Mouse (Mus musculus): ENCODE measurements around the gene Olfr68. TPM values are rescaled to one million over a fixed set of nuclear protein-coding genes. Genes with fewer than 3 reads are reported as not detected.
"Not testable (repeated sequence)": the region's sequence is repeated elsewhere in the genome, so short reads cannot be mapped to it uniquely, and the experiment has no call there.

Gene Olfr68
- total RNA-seq (2021): not detected
- long read RNA-seq: 0 reads

DNA sequence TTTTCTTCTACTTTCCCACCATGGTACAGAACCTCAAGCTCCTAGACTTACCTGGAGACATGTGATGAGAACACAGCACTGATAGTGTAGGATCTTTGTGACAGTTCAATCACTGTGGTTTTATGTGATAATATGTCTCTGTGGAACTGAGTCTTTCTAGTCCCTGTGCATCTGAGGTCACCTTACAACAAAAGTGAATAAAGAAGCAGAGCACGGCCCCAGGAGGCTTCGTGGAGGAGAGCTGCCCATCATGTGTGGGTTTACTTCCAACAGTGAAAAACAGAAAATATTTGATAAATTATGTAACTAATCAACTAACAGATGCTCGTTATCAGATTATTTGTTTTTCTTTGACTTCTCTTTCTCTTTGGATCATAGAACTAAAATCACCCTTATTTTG lies at the start of gene Olfr68:
Gene Olfr68, minus strand, starts transcription at position 101 of the 400 bp plus-strand sequence.
- DNase-seq (ENCODE audit: low spot score in 2 of 2): no peak

DNA sequence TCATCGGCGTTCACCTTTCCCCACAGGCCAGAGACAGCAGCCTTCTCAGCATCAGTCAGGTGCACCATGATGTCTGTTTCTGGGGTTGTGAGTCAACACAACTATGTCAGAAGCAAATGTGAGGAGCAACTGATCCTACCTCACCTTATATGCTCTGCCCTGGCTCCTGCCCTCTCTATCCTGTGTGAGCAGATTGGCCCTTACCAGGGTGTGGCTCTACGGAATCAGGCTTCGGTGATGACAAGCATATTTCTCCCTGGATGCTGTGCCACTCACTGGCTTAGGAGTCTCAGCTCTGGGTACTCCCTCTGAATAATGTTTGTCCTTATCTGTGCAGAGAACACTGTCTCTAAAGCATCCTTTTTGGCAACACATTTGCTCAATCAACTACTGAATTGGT lies 48.3 kb upstream of the Olfr68 start, which contains the start of gene Hbb-bs:
Gene Hbb-bs, minus strand, starts transcription at position 289 of the 400 bp plus-strand sequence.
- DNase-seq (ENCODE audit: low spot score in 2 of 2): no peak

DNA sequence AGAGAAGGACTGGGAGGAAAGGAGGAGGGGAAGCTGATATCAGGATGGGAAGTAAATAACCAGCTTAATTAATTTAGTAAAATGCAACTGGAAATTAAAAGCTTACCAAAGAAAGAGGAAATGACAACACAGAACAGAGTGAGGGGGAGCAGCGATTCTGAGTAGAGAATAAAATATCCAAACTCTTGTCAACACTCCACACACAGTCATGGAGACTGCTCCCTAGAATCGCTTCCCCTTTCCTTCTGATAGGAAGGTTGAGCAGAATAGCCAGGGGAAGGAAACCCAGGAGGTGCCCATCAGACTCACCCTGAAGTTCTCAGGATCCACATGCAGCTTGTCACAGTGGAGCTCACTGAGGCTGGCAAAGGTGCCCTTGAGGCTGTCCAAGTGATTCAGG lies 47.6 kb upstream of the Olfr68 start:
- not testable (repeated sequence) for DNase-seq (ENCODE audit: low spot score in 2 of 2)

DNA sequence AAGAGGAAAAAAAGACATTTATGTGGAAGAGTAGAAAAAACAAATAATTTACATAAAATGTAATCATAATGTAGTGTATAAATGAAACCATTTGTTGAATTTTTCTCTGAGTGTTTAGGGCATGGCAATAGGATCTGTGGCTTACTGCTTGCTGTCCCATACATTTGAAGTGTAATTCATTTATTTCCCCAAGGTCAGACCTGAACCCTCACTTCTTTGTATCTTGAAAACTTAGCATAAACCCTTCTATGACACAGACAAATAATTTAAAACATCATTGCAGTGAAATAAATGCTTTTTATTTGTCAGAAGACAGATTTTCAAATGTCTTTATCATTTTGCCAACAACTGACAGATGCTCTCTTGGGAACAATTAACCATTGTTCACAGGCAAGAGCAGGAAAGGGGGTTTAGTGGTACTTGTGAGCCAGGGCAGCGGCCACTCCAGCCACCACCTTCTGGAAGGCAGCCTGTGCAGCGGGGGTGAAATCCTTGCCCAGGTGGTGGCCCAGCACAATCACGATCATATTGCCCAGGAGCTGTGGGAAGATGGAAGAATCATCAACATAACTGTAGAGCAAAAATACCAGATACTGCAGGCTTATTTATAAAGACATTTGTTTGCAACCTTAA lies 46.9 kb upstream of the Olfr68 start:
- peak in 1 of 2 experiments; percentile 4 for DNase-seq (ENCODE audit: low spot score in 2 of 2)

DNA sequence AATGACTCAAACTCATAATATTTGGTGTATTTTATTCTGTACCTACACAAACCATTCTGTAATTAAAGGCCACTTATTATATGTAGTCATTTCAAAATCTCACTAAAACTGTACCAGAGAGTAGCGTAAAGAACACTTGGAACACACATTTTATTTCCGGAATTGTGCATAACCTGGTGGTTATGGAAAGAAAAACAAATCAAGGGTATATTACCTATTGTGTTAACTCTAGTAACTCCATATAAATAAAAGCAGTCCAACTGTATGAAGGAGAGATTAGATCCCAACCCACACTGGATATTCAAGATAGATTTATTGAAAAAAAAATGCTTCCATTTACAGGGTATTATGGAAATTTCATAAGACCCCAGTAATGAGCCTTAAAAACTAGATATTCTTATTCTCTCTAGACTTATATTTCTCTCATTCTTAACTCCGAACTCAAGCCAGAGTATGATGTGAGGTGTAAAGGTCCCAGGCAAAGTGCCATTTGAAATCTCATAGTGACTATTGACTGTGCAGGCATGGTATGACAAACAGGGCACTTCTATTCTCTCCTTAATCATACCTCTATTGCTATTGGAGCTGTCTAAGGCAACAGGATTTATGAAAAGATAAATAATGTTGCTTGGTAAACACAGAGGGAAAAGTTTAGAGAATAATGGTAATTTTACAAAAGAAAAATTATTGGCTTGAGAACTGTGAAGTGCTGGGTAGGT lies 46.2 kb upstream of the Olfr68 start:
- DNase-seq (ENCODE audit: low spot score in 2 of 2): no peak

DNA sequence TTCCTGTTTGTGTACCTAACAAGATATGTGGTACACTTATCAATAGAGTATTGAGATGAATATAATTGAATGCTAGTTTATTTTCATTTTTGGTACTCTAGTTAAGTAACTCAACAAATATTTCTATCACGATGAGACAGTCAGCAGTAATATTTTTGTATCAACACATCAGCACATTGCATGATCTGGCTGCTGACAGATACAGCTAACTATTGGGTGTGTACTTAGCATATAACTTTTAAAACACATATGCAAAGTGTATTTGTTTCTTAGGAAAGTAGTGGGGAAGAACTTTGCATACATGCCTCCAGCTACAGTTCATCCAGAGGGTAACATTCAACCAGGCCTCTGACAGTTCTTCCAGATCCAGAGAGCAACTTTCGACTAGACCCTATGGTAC lies 45.1 kb upstream of the Olfr68 start:
- DNase-seq (ENCODE audit: low spot score in 2 of 2): no peak

DNA sequence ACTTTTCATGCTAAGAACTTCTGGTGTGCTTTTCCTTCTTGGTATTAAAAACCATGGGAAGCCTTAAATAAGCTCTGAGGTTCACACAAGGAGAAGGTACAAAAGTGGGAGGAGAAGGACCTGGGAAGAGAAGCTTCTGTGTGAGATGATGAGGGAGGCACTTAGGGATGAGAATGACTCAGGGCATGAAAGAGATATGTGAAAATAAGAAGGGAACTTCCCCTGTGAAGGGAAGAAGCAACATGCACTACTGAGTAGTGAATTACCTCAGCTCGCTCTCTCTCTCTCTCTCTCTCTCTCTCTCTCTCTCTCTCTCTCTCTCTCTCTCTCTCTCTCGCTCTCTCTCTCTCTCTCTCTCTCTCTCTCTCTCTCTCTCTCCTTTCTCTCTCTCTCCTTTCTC lies 35.6 kb upstream of the Olfr68 start:
- not testable (repeated sequence) for DNase-seq (ENCODE audit: low spot score in 2 of 2)

DNA sequence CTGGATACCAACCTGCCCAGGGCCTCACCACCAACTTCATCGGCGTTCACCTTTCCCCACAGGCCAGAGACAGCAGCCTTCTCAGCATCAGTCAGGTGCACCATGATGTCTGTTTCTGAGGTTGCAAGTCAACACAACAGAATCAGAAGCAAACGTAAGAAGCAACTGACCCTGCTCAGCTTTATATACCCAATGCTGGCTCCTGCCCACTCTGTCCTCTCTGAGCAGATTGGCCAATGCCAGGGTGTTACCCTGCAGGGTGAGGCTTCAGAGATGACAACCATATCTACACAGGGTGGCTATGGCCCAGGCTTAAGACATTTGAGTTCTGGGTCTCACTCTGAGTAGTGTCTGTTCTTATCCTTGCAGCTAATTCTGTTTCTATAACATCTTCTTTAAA lies 34.3 kb upstream of the Olfr68 start, which contains the start of gene Hbb-bt:
Gene Hbb-bt, minus strand, starts transcription at position 231 of the 400 bp plus-strand sequence.
- no peak for DNase-seq (ENCODE audit: low spot score in 2 of 2)

DNA sequence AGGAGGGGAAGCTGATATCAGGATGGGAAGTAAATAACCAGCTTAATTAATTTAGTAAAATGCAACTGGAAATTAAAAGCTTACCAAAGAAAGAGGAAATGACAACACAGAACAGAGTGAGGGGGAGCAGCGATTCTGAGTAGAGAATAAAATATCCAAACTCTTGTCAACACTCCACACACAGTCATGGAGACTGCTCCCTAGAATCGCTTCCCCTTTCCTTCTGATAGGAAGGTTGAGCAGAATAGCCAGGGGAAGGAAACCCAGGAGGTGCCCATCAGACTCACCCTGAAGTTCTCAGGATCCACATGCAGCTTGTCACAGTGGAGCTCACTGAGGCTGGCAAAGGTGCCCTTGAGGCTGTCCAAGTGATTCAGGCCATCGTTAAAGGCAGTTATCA lies 33.7 kb upstream of the Olfr68 start:
- DNase-seq (ENCODE audit: low spot score in 2 of 2): not testable (repeated sequence)

DNA sequence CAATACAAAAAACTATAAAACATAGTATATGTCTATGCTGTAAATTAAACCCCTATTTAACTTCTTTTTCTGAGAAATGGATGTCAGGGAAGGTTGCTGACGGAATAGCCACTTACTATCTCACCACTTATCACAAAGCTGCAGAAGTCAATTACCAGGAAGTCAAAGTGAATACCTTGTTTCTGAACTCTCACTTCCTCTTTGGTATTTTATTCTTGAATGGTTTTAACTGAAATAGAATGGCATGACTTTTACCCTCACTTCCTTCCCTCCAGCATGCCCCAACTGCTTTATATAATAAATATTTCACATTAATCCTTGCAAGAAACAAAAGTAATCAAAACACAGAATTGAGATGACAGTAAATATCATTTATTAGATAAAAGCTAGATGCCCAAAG lies 32.7 kb upstream of the Olfr68 start:
- DNase-seq (ENCODE audit: low spot score in 2 of 2): no peak

DNA sequence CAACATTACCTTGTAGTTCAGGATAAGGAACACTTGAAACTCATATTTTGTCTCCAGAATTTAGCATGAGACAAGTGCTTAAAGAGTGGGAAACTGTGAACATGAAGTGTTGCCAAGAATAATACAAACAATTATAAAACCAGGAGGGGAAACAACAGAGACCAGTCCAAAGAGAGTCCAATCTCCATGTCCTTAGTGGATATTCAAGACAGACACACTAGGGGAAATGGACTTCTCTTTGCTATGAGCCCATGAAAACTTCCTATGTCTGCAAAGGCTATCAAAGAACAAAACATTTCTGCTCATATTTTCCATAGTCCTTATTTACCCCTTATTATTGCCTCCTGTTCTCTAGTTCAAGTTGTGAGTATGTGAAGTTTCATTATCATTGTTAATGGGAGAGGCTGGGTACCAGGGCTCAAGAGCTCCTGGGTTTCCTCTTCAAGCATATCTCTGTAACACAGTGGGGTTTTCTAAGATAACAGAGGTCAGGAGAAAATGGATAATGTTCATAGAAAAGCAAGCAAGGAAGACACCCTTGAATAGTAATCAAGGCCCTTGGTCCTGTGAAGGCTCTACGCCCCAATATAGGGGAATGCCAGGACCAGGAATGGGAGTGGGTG lies 31.8 kb upstream of the Olfr68 start:
- DNase-seq (ENCODE audit: low spot score in 2 of 2): no peak

DNA sequence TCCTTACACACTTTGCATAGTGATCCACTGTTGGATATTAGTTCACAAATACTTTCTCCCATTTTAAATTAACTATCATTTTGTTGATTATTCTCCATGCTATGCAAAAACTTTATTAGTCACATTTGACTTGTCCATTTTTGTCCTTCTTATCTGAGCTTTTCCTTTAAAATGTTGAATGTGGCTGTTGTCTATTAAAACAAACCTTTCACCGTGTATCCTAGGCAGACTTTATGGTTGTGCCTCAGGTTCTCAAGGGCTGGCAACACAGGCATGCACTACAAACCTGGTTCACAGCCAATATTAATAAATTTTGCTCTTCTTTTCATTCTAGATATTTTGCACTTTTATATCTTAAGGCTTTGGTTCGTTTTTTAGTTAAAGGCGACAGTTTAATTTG lies 31.2 kb upstream of the Olfr68 start:
- no peak for DNase-seq (ENCODE audit: low spot score in 2 of 2)

DNA sequence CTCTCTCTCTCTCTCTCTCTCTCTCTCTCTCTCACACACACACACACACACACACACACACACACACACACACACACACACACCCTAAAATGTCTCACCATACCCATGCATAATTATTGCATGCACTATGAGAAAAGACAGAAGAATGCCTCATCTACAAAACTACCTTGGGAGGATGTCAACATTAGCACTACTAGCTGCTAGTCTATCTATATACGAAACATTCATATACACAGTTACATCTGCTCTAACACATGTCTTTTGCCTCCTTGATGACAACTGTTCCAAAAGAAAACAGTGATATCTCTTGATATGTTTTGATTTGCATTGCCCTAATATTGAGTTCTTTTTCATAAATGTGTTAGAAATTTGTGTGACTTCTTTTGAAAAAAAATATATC lies 30.8 kb upstream of the Olfr68 start:
- DNase-seq (ENCODE audit: low spot score in 2 of 2): no peak

DNA sequence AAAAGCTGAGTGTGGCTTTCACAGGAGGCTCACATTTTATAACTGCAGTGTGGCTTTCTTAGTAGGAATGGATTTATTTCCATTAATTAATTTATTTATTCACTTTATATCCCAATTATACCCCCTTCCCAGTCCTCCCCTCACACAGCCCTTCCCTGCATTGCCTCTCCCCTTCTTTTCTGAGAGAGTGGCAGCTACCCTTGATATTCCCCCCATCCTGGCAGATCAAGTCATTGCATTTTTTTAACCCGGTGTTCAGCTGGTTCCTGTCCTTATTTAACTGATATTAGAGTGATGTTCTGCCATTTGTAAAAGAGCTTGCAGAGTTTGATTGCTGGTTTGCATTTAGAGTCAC lies 30.3 kb upstream of the Olfr68 start:
- no peak for DNase-seq (ENCODE audit: low spot score in 2 of 2)

DNA sequence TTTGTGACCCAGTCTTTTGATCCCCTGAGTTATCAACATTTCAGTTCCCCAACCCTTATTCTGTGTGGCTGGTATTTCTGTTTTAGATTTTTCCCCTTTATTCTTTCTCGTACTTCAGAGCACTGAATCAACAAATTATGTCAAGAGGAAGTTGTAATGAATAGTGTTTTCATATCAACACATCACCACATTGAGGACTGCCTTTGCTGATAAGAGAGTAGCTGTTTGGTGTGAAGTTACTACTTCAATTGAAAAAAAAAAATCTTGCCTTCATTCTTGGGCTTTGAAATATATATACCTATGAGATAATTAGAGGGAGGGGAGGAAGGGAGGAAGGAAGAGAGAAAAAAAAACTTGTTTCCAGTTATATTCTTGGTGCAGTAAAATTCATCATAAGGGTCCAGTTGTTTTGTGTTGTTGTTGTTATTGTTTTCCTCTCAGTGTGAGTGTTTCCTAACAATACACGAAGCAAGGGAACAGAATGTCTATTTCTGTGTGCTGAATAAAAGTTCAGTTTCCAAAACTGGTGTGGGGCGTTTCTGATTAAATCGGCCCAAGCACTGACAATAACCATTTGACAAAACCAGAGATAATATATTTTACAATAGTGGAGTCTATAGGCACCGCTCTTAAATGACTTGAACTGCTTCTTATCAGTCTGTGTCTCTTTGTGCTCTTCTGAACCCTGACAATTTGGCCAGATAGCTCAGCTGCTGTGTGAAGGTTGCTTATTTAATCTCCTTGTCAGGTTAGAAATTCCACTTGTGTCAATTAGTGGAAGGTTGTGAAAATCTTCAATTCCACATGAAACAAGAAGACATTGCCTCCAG lies 29.7 kb upstream of the Olfr68 start:
- DNase-seq (ENCODE audit: low spot score in 2 of 2): no peak

DNA sequence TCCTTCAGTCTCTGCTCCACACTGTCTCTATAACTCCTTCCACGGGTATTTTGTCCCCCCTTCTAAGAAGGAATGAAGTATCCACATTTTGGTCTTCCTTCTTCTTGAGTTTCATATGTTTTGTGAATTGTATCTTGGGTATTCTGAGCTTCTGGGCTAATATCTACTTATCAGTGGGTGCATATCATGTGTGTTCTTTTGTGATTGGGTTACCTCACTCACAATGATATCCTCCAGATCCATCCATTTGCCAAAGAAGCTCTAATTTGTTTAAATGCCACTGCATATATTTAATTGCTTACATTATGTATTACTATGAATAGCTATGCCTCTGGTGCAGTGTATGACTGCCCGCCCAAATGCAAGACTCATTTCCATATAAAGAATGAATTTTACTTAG lies 28.6 kb upstream of the Olfr68 start:
- not testable (repeated sequence) for DNase-seq (ENCODE audit: low spot score in 2 of 2)

DNA sequence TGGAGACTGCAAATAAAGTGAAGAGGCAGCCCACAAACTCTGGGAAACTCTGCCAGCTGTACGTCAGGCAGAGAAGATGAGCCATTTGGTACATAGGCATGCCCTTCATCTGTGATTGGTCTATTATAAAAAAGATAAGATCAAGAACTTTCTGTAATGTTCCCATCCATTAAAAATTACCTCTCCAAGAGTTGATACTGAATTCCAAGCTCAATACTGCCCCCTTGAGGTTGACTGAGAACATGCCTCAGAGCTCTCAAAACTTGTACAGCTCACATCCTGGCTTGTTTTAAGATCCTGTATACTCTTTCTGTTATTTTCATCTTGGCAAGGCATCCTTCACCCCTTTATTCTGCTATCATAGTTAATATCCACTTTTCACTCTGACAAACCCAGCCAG lies 27.4 kb upstream of the Olfr68 start:
- peak; percentile 5 to 55 for DNase-seq (ENCODE audit: low spot score in 2 of 2)

DNA sequence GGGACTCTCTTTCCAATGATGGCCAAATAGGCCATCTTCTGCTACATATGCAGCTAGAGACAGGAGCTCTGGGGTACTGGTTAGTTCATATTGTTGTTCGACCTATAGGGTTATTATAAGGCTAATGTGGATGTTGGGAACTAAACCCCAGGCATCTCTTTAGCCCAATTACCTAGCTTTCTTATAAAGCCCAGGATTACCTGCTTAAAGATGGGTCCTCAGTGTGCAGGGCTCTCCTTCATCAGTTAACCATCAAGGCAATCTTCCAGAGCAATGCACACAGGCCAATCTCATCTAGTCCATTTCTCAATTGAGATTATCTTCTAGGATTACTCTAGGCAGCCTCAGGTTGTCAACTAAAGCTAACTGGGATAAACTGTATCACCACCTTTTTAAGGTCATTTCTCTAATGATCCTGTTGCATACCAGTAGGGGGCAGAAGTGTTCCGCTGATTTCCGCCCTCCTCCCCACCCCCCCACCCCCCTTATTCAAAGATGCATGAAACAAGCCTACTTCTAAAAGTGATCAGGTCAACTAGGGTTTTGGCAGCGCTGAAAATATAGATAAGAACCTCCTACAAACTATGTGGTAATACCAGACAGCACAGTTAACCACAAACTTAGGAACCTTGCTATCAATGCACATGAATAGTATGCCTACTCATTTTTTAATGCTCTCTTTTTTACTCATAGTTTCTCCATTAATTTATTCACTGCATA lies 13.3 kb upstream of the Olfr68 start:
- DNase-seq (ENCODE audit: low spot score in 2 of 2): no peak

DNA sequence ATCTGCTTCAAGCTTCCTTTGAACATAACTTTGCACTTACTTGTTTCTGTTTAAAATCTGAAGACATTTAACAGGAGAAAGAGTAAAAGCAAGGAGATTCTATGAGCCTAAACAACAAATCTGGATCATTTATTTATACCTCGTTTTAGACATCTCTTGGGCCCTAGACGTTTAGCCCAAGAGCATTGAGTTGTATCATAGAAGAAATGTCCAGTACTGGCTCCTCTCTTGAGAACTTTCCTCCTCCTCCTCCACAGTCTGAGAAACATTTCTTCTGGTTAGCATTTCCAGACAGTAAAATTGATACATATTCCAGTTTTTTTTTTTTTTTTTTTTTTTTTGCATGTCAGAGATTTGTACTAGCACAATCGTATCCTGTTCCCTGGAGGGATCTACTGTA lies 12.2 kb upstream of the Olfr68 start, which contains the start of gene Olfr67:
Gene Olfr67, minus strand, starts transcription at position 101 of the 400 bp plus-strand sequence.
- no peak for DNase-seq (ENCODE audit: low spot score in 2 of 2)

DNA sequence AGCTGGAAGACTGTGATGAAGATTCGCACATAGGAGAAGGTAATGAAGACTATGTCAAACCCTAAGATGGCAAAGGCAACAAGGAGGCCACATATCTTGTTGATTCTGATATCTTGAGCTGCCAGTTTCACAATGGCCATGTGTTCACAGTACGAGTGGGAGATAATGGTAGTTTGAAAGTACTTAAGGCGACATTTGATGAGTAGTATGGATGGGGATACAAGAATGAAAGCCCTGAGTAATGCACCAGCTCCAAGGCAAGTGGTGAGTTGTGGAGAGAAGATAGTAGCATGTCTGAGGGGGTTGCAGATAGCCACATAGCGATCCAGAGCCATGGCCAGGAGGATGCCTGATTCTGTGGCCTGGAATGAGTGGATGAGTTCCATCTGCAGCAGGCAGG lies 1.8 kb downstream of the Olfr68 start:
- not testable (repeated sequence) for DNase-seq (ENCODE audit: low spot score in 2 of 2)

DNA sequence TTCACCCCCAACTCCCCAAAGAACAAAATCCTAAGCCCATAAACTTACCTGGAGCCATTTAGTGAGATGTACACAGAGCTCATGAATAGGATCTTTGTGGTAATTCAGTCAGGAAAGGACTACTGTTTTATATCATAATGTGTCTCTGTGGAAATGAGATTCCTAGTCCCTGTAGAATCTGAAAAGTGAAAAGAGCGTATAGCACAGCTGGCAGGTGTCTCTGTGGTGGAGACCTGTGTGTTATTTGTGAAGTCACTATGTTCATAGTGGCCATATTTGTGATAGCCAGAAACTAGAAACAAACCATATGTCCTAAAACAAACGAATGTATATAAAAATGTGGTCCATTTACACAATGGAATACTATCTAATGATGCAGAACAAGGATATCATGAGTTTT lies 8.0 kb downstream of the Olfr68 start, which contains the start of gene Olfr69:
Gene Olfr69, minus strand, starts transcription at position 101 of the 400 bp plus-strand sequence.
- DNase-seq (ENCODE audit: low spot score in 2 of 2): no peak

All from layer of hippocampus, adult 18-20 months (tissue).